Mouse (Mus musculus): ENCODE data around the gene Msh5.
"Not testable (repeated sequence)": the region's sequence is repeated elsewhere in the genome, so short reads cannot be mapped to it uniquely, and the experiment has no call there.

Msh5 gene

DNA sequence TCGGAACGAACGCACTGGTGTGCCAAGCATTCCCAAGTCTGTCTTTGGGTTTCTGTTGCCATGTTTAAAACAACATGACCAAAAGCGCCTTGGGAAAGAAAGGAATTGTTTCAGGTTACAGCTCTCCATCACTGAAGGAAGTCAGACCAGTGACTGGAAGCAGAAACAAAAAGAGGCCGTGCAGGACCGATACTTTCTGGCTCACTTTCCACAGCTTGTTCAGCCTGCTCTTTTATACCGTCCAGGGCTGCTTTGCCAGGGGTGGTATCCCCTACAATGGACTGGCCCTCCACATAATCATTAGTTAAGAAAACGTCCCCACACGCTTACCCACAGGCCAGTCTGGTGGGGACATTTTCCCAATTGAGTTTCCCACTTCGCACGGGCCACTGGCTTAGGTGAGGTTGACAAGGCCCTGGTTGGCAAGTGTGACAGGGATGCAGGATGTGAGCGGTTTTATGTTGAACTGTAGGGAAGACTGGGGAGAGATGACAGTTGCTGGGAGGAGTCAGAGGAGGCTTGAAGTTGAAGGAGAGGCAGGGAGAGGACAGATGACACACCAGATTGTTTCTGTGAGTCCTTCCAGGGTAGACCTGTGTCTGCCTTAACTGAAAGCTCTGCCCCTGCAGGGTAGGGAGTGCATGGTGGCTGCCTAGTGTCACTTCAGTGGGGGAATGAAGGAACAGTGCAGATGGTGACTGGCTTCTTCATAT, 44.2 kb downstream of the Msh5 start:
- DNase-seq (ENCODE audit: low read depth): peak; percentile 89

DNA sequence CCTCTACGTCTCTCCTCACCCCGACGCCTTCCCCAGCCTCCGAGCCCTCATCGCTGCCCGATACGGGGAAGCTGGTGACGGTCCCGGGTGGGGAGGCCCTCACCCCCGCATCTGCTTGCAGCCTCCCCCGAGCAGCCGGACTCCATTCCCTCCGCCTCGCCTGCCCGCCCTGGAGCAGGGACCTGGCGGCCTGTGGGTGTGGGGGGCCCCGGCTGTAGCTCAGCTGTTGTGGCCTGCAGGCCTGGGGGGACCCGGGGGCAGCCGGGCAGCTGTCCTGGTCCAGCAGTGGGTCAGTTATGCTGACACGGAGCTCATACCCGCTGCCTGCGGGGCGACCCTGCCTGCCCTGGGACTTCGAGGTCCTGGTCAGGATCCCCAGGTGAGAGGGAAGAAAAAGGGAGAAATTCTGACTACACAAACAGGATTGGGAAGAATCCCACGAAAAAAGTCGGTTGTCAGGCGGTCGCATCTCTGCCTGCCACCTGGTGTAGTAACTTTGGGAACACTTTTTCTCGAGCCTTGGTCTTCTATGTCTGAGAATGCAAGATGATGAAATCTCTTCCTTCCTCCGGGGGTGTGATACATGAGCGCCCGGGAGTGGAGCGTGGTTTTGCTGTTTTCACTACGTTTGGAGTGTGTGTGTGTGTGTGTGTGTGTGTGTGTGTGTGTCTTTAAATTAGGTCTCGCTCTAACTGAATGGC, 44.9 kb downstream of the Msh5 start:
- peak; percentile 95 for DNase-seq (ENCODE audit: low read depth)

- DNase-seq (ENCODE audit: low read depth): peak; percentile 95
These were observed 45.7 kb downstream of the Msh5 start, which contains the start of gene Vars for GRCm38 (mm10) chr17:35000717-35001451. Gene Vars (plus strand): TSS chr17:35000987.

GRCm38 (mm10) chr17:34999871-35000716, 46.5 kb downstream of the Msh5 start:
- peak; percentile 79 for DNase-seq (ENCODE audit: low read depth)

DNA sequence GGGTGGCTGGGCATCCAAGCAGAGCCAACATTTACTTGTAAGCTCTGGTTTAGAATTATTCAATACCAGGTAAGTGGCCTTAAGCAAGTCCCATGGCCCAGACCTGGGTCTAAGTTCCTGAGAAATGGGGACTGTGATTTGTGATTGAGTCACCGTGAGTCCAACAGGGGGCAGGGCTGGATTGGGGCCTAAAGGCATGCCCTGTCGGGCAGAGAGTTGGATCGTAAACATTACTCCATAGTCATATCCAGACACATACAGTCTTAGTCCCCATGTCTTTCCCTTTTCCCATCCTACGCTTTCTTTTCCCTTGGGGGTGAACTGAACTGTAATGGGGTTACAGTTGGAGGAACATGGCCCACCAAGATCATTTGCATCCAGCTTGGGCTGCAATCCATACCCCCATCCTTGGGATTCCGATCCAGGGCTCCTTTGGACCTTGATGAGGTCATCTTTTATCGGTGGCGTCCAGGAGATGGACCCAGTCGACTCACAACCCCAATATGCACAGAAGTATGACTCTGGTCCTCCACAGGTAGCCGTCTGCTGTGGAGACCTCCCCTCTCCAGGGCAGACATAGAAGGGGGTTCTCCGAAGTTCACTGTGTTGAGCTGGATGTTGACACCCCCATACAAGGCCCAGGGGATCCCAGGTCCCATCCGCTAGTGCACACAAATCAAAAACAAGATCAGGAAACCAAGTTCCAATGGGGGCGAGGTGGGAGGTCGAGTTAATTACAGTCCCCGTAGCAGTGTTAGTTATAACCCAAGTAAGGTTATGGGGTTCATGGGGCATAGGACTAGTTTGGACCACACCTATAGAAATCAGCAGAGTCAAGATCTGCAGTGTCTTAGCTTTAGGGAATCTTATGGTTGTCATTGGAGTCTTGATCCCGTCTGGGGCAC, 47.8 kb downstream of the Msh5 start:
- no peak for DNase-seq (ENCODE audit: low read depth)

DNA sequence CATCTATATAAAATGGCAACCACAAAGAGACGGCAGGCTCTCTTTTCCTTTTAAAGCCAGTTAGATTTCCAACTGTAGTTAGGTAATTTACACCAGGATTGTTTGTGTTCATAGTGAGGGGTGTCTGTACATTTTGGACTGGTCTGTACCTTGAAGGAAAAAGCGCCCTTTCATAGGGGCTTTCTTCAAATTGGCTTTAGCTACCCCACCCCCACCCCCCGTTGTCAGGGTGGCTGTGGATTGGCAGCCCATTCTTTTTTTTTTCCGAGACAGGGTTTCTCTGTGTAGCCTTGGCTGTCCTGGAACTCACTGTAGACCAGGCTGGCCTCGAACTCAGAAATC, 49.4 kb downstream of the Msh5 start:
- DNase-seq (ENCODE audit: low read depth): no peak

DNA sequence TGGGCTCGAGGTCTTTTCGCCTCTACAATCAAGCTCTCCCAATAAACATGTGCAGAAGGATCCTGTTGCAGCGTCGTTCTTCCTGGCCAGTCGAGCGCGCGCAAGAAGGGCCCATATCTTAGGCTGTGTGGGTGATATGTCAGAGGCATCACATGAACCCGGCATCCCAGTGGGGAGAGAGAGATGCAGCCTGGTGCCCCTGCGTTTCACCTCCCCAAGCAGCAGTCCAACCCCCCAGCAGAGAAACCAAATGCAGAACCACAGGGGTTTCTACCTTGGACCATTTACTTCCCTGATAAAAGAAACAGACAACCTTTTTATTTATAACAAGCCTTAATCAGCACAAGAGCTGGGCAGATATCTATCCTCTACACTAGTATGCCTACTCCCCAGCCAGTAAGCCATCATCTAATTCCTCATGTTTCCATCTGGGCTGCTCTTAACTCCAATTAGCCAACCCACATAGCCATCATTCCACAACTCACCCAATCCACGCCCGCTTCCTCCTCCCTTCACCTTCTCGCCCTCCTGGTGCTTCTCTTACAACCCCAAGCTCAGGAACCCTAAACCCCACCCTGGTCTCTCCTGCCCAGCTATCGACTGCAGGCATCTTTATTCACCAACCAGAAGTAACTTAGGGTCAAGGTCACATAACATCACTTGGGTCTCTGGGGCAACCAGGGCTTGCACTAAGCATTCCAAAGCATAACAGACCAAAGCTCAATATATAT, 50.0 kb downstream of the Msh5 start:
- DNase-seq (ENCODE audit: low read depth): no peak

DNA sequence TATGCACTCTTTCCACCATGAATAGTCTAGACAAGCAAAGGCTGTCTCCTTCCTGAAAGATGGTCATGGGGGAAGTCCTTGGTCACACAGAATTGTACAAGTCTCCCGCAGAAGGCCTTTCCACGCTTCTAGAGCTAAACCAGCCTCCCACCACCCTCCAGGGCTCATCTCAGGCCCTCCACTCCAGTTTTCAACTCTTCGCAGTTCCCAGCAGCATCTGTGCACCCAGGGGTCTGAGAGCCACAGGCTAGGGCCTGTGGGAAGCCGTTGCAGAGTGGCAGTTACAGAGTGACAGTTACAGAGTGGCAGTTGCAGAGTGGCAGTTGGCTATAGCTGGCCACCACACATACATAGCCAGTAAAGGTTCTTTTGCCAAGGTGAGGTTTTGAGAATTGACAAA, 50.6 kb downstream of the Msh5 start:
- not testable (repeated sequence) for DNase-seq (ENCODE audit: low read depth)

DNA sequence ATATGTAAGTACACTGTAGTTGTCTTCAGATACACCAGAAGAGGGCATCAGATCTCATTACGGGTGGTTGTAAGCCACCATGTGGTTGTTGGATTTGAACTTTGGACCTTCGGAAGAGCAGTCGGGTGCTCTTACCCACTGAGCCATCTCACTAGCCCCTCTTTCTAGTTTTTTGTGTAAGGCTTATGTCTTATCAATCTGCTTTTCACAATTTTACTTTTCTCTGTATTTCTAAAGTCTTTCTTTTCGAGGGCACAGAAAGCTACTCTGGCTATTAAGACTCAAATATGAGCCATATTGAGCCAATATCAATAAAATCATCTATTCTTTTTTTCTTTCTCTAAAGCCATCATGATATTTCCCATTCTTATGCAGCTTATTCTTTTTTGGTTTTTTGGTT, 51.4 kb downstream of the Msh5 start:
- not testable (repeated sequence) for DNase-seq (ENCODE audit: low read depth)

DNA sequence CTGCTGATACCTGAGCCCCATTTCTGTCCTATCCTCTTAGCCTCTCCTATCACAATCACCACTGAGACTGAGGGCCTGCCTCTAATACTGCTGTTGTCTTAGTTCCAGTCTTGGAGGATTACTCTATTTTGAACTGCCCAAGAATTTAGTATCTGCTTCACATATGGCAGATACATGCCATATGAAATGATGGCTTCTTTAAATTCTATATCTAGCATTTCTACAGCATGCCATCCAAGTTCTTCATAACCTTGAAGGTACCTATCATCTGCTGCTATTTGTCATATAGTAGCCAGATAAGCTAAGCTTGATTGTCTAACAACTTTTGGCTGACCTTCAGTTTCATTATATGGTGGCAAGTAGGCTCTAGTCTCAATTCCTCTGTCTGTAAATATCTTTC, 51.8 kb downstream of the Msh5 start:
- no peak for DNase-seq (ENCODE audit: low read depth)

- peak; percentile 75 for DNase-seq (ENCODE audit: low read depth)
These were observed 62.3 kb downstream of the Msh5 start for GRCm38 (mm10) chr17:34984218-34984617.

DNA sequence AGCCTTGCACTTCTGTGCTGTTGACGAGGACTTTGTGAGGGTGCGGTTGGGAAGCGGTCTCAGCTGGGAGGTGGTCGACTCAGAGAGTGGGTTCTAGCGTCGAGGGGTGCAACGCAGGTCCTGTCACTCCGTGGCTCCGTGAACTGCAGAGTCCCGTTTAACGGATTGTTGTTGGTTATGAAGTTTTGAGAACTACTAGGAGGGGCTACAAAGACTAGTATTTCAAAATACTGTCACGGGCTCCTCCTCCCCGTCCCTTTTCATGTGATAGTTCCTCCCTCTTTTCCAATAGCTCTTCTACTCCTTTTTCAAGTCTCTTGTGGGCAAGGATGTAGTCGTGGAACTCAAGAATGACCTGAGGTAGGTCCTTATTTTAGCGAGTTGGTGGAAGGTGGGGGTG, 64.2 kb downstream of the Msh5 start:
- DNase-seq (ENCODE audit: low read depth): peak; percentile 80

- DNase-seq (ENCODE audit: low read depth): peak; percentile 95
These were observed 64.8 kb downstream of the Msh5 start, which contains the start of gene Lsm2 for GRCm38 (mm10) chr17:34981690-34982180. Gene Lsm2 (plus strand): TSS chr17:34981862.

DNA sequence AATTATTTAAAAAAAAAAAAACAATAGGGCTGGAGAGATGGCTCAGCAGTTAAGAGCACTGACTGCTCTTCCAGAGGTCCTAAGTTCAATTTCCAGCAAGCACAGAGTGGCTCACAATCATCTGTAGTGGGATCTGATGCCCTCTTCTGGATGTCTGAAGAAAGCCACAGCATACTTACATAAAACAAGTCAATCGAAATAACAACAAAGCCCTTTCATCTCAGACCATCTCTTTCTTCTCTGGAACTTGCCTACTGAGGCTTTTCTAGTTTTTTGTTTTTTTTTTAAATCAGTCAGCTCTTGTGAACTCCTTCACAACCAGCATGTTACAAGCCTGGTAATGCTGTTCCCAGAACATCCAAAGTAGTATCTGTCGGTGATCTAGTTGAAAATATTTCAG, 65.9 kb downstream of the Msh5 start:
- DNase-seq (ENCODE audit: low read depth): peak; percentile 89

DNA sequence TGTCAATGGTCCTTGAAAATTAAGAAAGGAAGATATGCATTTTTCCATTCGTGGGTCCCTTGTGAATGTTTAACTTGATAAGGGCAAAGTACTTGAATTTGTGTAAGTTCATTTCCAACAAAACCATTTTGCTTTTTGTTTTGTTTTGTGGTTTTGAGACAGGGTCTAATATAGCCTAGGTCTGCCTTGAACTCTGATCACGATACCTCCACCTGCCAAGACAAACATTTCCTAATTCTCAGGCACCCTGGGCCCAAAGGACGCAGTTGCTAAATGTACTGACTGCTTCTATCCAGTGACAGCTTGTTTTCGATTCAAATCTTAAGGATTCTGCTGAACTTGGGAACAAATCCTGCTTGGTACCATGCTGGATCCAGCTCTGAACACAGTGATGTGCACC, 66.9 kb downstream of the Msh5 start:
- DNase-seq (ENCODE audit: low read depth): no peak

Data from 416B (cell line).